Mouse (Mus musculus) urinary bladder, postnatal 36 days (tissue): ENCODE measurements around the gene Arfgap1.
A peak's percentile ranks its signal among the peaks of the same experiment; 100 is the strongest.

Source experiments
- DNase-seq, 2 experiments: peaks; one replicate each; pipeline ENCODE4 v3.0.0; 2022; ENCODE audit warnings: low spot score in 2 of 2, mixed read lengths in 1 of 2

Arfgap1 gene

GRCm38 (mm10) chr2:180985635-180986034, 18.6 kb downstream of the Arfgap1 start:
- DNase-seq, result no peak

DNA sequence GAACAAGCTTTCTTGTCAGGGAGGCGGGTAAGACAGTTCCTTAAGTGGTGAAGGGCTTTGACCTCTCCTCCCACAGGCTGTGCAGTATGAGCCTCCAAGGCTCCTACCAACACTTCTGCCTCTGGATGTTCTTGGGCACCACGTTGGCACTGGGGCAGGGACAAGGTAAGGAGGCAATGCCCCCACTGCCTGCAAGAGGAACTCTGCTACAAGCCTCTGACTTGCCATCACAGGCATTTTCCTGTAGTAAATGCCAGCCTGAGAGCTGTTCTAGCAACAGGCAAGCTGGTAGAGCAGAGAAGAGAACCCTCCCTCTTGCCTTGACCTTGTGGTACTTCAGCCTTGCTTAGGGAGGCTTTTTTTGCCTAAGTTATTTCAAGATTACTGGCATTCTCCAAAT, 19.4 kb downstream of the Arfgap1 start, which contains the start of gene Col20a1:
Gene Col20a1 (plus strand): TSS at position 87 of the 400 bp plus-strand sequence.
- no peak for DNase-seq

DNA sequence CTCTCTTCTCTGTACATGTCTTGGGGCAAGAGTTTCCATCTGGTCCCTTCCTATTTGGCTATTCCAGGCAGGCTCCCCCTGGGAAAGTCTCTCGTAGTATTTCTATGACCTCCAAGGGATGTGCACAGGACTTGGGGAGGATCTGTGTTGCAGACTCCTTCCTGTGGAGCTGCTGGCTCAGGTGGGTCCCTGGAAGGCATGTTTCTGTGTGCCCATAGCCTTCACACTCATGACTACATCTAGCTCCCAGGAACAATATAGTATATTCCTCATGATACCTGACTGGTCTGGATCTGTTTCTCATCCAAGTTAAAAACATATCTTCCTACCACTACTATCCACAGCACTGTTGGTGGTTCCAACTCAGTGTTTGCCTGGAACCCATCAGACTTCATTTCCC, 20.0 kb downstream of the Arfgap1 start:
- DNase-seq, result no peak

DNA sequence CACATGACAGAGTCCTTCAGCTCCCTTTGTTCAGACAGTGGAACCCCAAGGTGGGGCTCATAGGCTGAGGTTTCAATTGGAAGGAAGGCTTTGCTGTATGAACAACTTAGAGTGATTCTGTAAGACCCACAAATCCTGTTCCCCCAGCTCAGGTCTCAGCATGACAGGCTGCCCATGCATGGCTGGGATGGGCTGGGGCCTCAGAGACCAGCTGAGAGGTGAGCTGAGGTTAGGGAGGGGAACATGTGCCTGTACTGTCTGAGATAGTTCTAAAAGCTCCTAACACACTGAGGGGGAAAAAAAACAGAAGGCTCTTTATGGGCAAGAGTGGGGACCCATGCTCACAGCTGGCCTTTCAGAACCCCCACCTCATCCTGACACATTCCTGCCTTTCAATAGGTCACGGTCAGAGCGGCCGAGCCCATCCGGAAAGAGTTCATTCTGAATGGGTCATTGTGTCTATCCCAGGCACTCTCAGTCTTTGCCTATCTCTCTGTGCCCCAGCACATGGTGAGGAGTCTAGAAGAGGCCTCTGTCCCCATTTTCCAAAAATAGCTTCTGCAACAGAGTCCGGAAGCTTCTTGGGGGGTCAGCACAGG, 20.5 kb downstream of the Arfgap1 start:
- DNase-seq, result peak in 1 of 2 experiments; percentile 25

DNA sequence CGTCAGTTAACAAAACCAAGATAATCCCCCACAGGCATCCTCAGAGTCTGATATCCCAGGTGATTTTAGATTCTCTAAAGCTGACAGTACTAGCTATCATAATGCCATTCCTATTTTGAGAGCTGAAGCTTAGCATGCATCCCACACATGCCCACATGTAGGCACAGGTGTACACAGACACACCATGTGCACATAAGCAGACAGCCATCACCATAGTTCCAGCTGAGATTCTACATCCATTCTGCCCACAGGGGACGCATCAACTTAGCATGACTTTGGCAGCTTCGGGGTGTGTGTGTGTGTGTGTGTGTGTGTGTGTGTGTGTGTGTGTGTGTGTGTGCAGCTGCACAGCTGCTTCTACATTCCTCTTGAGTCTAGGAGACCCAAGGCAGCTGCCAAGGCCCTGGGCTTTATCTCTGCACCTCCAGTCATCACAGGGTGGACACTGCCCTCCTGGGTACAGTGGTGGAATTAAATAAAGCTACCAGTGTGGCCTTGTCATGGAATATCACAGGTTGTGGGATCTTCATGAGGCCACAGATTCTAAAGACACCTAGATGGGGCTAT, 21.4 kb downstream of the Arfgap1 start:
- no peak for DNase-seq

- no peak for DNase-seq
Measured at GRCm38 (mm10) chr2:180988948-180989347, 21.9 kb downstream of the Arfgap1 start.

GRCm38 (mm10) chr2:180990347-180990746, 23.3 kb downstream of the Arfgap1 start:
- DNase-seq, result no peak

DNA sequence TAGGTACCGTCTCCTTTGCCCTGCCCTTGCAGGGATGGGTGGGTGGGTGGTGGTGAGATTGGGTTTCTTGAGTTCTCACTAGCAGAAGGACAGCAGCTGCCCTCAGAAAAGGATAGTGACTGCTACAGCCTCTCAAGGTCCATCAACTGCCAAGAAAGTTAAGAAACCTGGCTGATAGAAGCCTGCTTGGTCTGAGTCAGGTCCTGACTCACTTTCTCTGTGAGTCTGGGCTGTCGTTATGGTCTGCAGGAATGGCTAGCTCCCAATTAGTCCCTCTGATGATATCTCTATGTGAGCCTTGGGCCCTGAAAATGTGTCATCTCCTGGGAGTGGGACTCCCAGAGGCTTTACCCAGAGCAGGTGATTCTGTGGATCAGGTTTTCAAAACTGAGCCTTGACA, 27.3 kb downstream of the Arfgap1 start:
- DNase-seq, result no peak

DNA sequence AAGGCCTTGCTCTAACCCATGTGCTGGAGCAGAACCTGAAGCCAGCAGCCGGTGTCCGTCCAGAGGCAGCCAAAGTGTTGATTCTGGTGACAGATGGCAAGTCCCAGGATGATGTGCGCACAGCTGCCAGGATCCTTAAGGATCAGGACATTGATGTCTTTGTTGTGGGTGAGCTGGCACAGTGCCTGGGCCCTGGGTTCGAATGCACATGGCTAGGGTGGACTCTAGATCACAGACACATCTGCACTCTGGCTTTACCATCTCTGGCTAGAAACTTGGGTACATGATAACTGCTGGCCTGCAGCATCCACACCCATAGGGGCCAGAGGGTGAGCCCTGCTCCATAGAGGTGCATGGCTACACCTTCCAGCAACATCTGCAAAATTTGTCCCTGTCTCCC, 28.4 kb downstream of the Arfgap1 start:
- no peak for DNase-seq

- no peak for DNase-seq
Measured at GRCm38 (mm10) chr2:180996436-180996835, 29.4 kb downstream of the Arfgap1 start.

GRCm38 (mm10) chr2:180996905-180997304, 29.9 kb downstream of the Arfgap1 start:
- DNase-seq, result no peak

GRCm38 (mm10) chr2:181007054-181007453, 40.0 kb downstream of the Arfgap1 start:
- DNase-seq, result no peak

DNA sequence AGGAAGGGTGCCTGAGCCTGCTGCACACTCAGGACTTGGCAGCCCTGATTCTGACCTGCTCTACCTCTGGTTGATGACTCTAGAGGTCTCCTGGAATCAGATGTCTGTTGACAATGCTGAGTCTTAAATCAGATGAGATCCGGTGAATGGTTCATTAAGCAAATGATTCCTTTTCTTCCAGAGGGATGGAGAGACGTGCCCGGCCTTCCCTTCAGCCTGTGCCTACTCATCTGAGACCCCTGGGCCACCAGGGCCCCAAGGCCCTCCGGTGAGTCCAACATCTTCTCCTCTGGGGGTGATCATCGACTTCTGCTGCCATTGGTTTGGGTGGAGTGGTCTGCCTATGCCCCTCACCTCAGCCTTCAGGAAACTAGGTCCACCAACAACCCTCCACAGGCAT, 41.3 kb downstream of the Arfgap1 start:
- no peak for DNase-seq

GRCm38 (mm10) chr2:181031406-181031934, 64.4 kb downstream of the Arfgap1 start:
- no peak for DNase-seq
